Comparison of ENCODE assay signal across 32 mouse cellular contexts in genomic region chr7:136445091-136445490, GRCm38 (mm10).
"Had no signal": no experiment of that assay in that cellular context is flagged by ENCODE, and none has a peak within 500 bp of the region (broad histone marks: within the 10 kb centered on the region; RNA-seq: fewer than 3 reads in every experiment).

No protein-coding gene starts in this region.

- H3K4me2 ChIP-seq: limb, embryonic 12.5 days; limb, embryonic 13.5 days; limb, embryonic 15.5 days; liver, embryonic 11.5 days; liver, embryonic 12.5 days; liver, embryonic 13.5 days; liver, embryonic 15.5 days; lung, embryonic 14.5 days; lung, embryonic 15.5 days; midbrain, embryonic 11.5 days; midbrain, embryonic 12.5 days; midbrain, embryonic 13.5 days; midbrain, embryonic 15.5 days had no signal

- H3K9ac ChIP-seq: limb, embryonic 12.5 days; limb, embryonic 13.5 days; limb, embryonic 15.5 days; liver, embryonic 12.5 days; liver, embryonic 13.5 days; liver, embryonic 14.5 days; liver, embryonic 15.5 days; liver, postnatal 0 days; lung, embryonic 14.5 days; lung, embryonic 15.5 days; midbrain, embryonic 12.5 days; midbrain, embryonic 13.5 days; midbrain, embryonic 15.5 days had no signal

- H3K36me3 ChIP-seq: limb, embryonic 10.5 days; limb, embryonic 12.5 days; limb, embryonic 13.5 days; limb, embryonic 15.5 days; liver, embryonic 12.5 days; liver, embryonic 13.5 days; liver, embryonic 15.5 days; lung, embryonic 15.5 days; midbrain, embryonic 10.5 days; midbrain, embryonic 12.5 days; midbrain, embryonic 13.5 days; midbrain, embryonic 15.5 days had no signal

- H3K4me1 ChIP-seq: limb, embryonic 12.5 days; liver, embryonic 12.5 days; liver, embryonic 13.5 days; liver, embryonic 15.5 days; lung, embryonic 15.5 days; megakaryocyte, embryonic 14.5 days; midbrain, embryonic 12.5 days; midbrain, embryonic 13.5 days; midbrain, embryonic 15.5 days had no signal

- H3K27ac ChIP-seq: left cerebral cortex, adult 2 months; limb, embryonic 10.5 days; limb, embryonic 12.5 days; limb, embryonic 13.5 days; limb, embryonic 15.5 days; liver, embryonic 12.5 days; liver, embryonic 13.5 days; liver, embryonic 14.5 days; liver, embryonic 15.5 days; lung, embryonic 15.5 days; macrophage; midbrain, embryonic 10.5 days; midbrain, embryonic 12.5 days; midbrain, embryonic 13.5 days; midbrain, embryonic 15.5 days had no signal

- H3K9me3 ChIP-seq: limb, embryonic 10.5 days; limb, embryonic 12.5 days; limb, embryonic 13.5 days; limb, embryonic 15.5 days; liver, embryonic 12.5 days; liver, embryonic 13.5 days; liver, embryonic 15.5 days; lung, embryonic 15.5 days; megakaryocyte, embryonic 14.5 days; midbrain, embryonic 10.5 days; midbrain, embryonic 12.5 days; midbrain, embryonic 13.5 days; midbrain, embryonic 15.5 days had no signal

- DNase-seq: left cerebral cortex, postnatal 4 days; liver; liver, embryonic 13.5 days; liver, postnatal 0 days; lung, adult 18-20 months; lung, adult 2 months; lung, embryonic 14.5 days; lung, postnatal 10 days; lung, postnatal 14 days; lung, postnatal 36 days; lung, postnatal 4 days; midbrain, embryonic 14.5 days had no signal

- H3K27me3 ChIP-seq: limb, embryonic 13.5 days; limb, embryonic 15.5 days; liver, embryonic 12.5 days; liver, embryonic 13.5 days; liver, embryonic 15.5 days; lung, embryonic 15.5 days; megakaryocyte, embryonic 14.5 days; midbrain, embryonic 12.5 days; midbrain, embryonic 13.5 days; midbrain, embryonic 15.5 days had no signal

- ATAC-seq: liver, embryonic 12.5 days; liver, postnatal 0 days; lung, postnatal 0 days; midbrain, embryonic 13.5 days; midbrain, embryonic 15.5 days; midbrain, embryonic 16.5 days had no signal

- H3K4me3 ChIP-seq: left cerebral cortex, adult 2 months; limb, embryonic 10.5 days; limb, embryonic 12.5 days; limb, embryonic 13.5 days; limb, embryonic 15.5 days; liver, embryonic 12.5 days; liver, embryonic 13.5 days; liver, embryonic 15.5 days; lung, embryonic 15.5 days; megakaryocyte, embryonic 14.5 days; midbrain, embryonic 10.5 days; midbrain, embryonic 12.5 days; midbrain, embryonic 13.5 days; midbrain, embryonic 15.5 days; myocyte had no signal
